Mouse (Mus musculus): Measurements from ENCODE around the gene Ypel1. TPM values are rescaled to one million over a fixed set of nuclear protein-coding genes. Genes with fewer than 3 reads are reported as not detected.

The Ypel1 gene
- total RNA-seq, 4 experiments from 2014 or later = 27.9 to 36.5 (median 29.8) TPM

Small RNA genes lying within 50 kb of the gene (microRNA-seq; reads per million reads assigned to microRNA genes)
- gene Mir130b (69.2 to 76.3 reads per million in 2 experiments), gene Mir301b (0.32 to 1.5 reads per million in 2 experiments)

Other genes with a start within 250 kb of the Ypel1 start
- 10 to 100 TPM in 3 of 4 experiments, 1 to 10 TPM in 1; 8.6 to 13.3 (median 11.1) TPM for gene Spag6l, start 240.2 kb upstream of the Ypel1 start, total RNA-seq (2022)
- not detected for gene Igll1, start 205.7 kb upstream of the Ypel1 start, total RNA-seq (2022)
- gene Top3b, start 199.0 kb upstream of the Ypel1 start, total RNA-seq (2022) = 10 to 100 TPM; 68.6 to 86.2 (median 73.0) TPM
- gene Vpreb1, start 198.9 kb upstream of the Ypel1 start, total RNA-seq (2022) = 1 to 10 TPM in 1 of 4 experiments, not detected in 3; 1.9 TPM
- gene Ppm1f, start 173.2 kb upstream of the Ypel1 start, total RNA-seq (2022) = 10 to 100 TPM; 46.5 to 59.4 (median 51.9) TPM
- 100 to 1,000 TPM; 461 to 545 (median 499) TPM for gene Mapk1, start 86.3 kb upstream of the Ypel1 start, total RNA-seq (2022)
- 100 to 1,000 TPM in 2 of 4 experiments, 10 to 100 TPM in 2; 85.7 to 105 (median 98.4) TPM for gene Ppil2, start 41.6 kb downstream of the Ypel1 start, total RNA-seq (2022)
- 1 to 10 TPM in 1 of 4 experiments, under 1 TPM in 3; 0.68 to 1.2 (median 0.94) TPM for gene 2610318N02Rik, start 55.5 kb downstream of the Ypel1 start, total RNA-seq (2022)
- gene Sdf2l1, start 62.7 kb downstream of the Ypel1 start, total RNA-seq (2022) = 10 to 100 TPM; 25.6 to 40.2 (median 33.6) TPM
- gene Ydjc, start 74.9 kb downstream of the Ypel1 start, total RNA-seq (2022) = 10 to 100 TPM; 23.2 to 31.9 (median 25.8) TPM
- gene Ccdc116, start 77.5 kb downstream of the Ypel1 start, total RNA-seq (2022) = 1 to 10 TPM in 3 of 4 experiments, under 1 TPM in 1; 0.71 to 2.4 (median 1.6) TPM
- 100 to 1,000 TPM; 126 to 157 (median 142) TPM for gene Ube2l3, start 133.0 kb downstream of the Ypel1 start, total RNA-seq (2022)
- gene Rimbp3, start 138.9 kb downstream of the Ypel1 start, total RNA-seq (2022) = 1 to 10 TPM; 2.8 to 3.8 (median 3.5) TPM
- gene Hic2, start 163.9 kb downstream of the Ypel1 start, total RNA-seq (2022) = 1 to 10 TPM; 4.1 to 7.2 (median 6.5) TPM
- 100 to 1,000 TPM in 2 of 4 experiments, 10 to 100 TPM in 2; 85.5 to 112 (median 94.2) TPM for gene Tmem191c, start 206.4 kb downstream of the Ypel1 start, total RNA-seq (2022)

Data from layer of hippocampus, adult 8-10 months (tissue).